Mouse (Mus musculus) forebrain, embryonic 10.5 days (tissue): ENCODE data around the gene Lgi1. TPM values are rescaled to one million over a fixed set of nuclear protein-coding genes. Genes with fewer than 3 reads are reported as not detected.
A peak's percentile ranks its signal among the peaks of the same experiment; 100 is the strongest.

Source experiments
- DNase-seq: peaks from one replicate; pipeline ENCODE4 v3.0.0-alpha.2; 2017; ENCODE audit warnings: low spot score; ENCODE audit errors: extremely low spot score
- H3K27ac ChIP-seq: fragments of 300-500 bp; sonication (generic); 2 replicates; pipeline ENCODE4 v1.5.1; 2016; ENCODE audit warnings: mild to moderate bottlenecking
- H3K27me3 ChIP-seq: fragments of 300-500 bp; sonication (generic); 2 replicates; pipeline ENCODE4 v1.6.1; 2016; ENCODE audit warnings: mild to moderate bottlenecking; ENCODE audit not compliant: poor library complexity, severe bottlenecking
- H3K36me3 ChIP-seq: fragments of 300-500 bp; sonication (generic); replicated peaks from 2 replicates; pipeline ENCODE4 v1.6.1; 2016; ENCODE audit warnings: mild to moderate bottlenecking, moderate library complexity
- H3K4me1 ChIP-seq: fragments of 300-500 bp; sonication (generic); 2 replicates; pipeline ENCODE4 v1.6.1; 2016
- H3K4me3 ChIP-seq: fragments of 300-500 bp; sonication (generic); 2 replicates; pipeline ENCODE4 v1.5.1; 2016; ENCODE audit warnings: mild to moderate bottlenecking, moderate library complexity
- H3K9me3 ChIP-seq: fragments of 300-500 bp; sonication (generic); 2 replicates; pipeline ENCODE4 v1.6.1; 2016; ENCODE audit warnings: mild to moderate bottlenecking, moderate library complexity
- WGBS: fragments of 180-500 bp; shearing (Covaris S2); methylation state at CpG from one replicate; pipeline ENCODE4 v1.1.7; 2016; 5-methylcytosine and 5-hydroxymethylcytosine counted together
- polyA plus RNA-seq: library from polyadenylated mRNA; unstranded; fragments of >200 nt; fragmentation: Nextera tagmentation; extraction: Ambion mirVana; gene quantifications from 2 replicates; pipeline ENCODE4 v1.2.1, GENCODE M21; 2016

The Lgi1 gene
- polyA plus RNA-seq, 1 experiment from 2014 or later: 0.63 TPM

- no peak overlapping the region for H3K4me3 ChIP-seq
- WGBS: 86% methylated on average over 3 of the region's 3 CpGs
Observed at GRCm38 (mm10) chr19:38336553-38336952, 72.2 kb downstream of the Lgi1 start.

DNA sequence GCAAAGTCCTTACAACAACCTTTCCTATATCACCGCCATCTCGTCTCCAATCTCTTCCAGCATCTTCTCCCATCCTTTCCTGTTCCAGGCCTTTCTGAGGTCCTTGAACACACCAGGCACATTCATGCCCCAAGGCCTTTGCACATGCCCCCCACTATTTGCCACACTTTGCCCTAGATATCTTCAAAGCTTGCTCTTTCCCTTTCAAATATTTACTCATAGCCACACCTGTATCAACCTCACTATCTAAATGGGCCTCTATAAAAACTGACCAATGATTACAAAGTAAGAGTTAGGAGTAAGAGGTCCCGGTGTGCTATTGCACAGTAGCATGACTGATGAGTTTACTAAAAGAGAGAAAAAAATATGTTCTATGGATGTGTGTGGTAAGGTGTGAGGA is 73.0 kb downstream of the Lgi1 start:
- Histone ChIP-seq H3K27ac (no peak overlapping the region), H3K36me3 (no peaks in the 10 kb centered on the region), H3K4me1 (peaks cover 12% of the 10 kb centered on the region), H3K27me3 (no peaks in the 10 kb centered on the region), H3K4me3 (no peak overlapping the region), H3K9me3 (no peaks in the 10 kb centered on the region; the same call in 1 of the 2 replicates)
- DNase-seq: no peak
- WGBS: 94% methylated on average over 3 of the region's 3 CpGs

More at GRCm38 (mm10) chr19:38336553-38336952, 72.2 kb downstream of the Lgi1 start:
- H3K27me3 ChIP-seq: no peaks in the 10 kb centered on the region
- H3K4me1 ChIP-seq: peaks cover 12% of the 10 kb centered on the region
- no peak for DNase-seq
- H3K9me3 ChIP-seq: no peaks in the 10 kb centered on the region
- no peaks in the 10 kb centered on the region for H3K36me3 ChIP-seq
- H3K27ac ChIP-seq: no peak overlapping the region

DNA sequence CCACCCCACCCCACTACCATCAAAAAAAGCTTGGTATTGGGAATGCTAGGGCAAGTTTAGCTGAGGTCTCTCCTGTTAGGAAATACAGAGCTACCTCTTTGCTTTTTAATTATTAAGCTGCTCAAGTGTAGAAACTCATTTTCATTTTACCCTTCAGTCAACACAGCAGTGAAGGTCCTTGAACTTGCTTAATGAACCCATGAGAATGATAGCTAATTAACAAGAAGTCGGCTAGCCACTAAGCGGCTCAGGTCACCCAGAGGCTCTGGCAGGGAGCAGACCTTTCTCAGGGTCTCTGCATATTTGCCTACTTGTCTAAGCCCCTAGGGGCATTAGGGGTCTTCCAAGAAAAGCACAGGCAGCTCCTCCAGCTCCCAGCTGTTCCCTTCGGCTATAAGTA is 75.4 kb downstream of the Lgi1 start:
- no peak for DNase-seq
- WGBS: 71% methylated on average over 3 of the region's 3 CpGs
- H3K9me3 ChIP-seq: no peaks in the 10 kb centered on the region; the same call in 1 of the 2 replicates
- H3K27me3 ChIP-seq: no peaks in the 10 kb centered on the region
- peaks cover 12% of the 10 kb centered on the region for H3K4me1 ChIP-seq
- no peak overlapping the region for H3K4me3 ChIP-seq
- H3K27ac ChIP-seq: no peak overlapping the region
- H3K36me3 ChIP-seq: no peaks in the 10 kb centered on the region

- Histone ChIP-seq H3K4me3 (no peak overlapping the region), H3K27ac (no peak overlapping the region), H3K36me3 (no peaks in the 10 kb centered on the region), H3K27me3 (peaks cover 15% of the 10 kb centered on the region; the same call in 1 of the 2 replicates), H3K9me3 (peaks cover 10% of the 10 kb centered on the region), H3K4me1 (peaks cover 18% of the 10 kb centered on the region)
- no peak for DNase-seq
- 78% methylated on average over 1 of the region's 1 CpGs for WGBS
Observed at GRCm38 (mm10) chr19:38343246-38343645, 78.9 kb downstream of the Lgi1 start.

DNA sequence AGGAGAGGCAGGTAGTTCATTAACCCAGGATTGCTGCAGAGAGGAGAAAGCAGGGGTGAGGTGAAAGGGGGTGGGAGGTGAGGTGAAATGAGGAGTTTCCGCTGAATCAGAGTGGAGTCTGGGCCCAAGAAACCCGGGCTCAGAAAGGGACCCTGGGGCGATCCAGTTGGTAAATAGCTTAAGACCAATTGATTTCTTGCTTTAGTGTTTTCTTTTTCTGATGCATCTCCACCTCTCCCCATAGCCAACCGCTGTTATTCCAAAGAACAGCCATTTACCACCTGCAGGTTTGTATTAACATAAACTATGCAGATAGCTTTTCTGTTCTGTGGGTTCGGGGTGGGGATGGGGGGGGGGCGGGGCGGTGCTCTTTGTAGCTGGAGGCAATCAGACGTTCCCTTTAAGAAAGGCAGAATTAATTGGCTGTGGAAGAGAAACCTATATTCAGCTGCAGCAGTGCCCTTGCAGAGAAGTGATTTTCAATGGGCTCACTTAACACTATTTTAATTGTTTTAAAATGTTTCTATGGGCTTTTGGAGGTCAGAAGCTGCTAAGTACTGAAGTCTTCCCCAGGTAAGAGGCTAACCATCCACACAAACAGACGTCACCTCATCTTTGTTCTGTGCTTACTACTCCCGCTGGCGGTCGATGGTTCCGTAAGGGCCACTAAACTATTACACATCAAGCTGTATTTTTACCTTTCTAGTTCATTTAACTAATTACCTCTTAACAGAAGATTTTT is 84.1 kb downstream of the Lgi1 start:
- H3K36me3 ChIP-seq: no peaks in the 10 kb centered on the region
- peaks cover 10% of the 10 kb centered on the region for H3K9me3 ChIP-seq
- H3K27ac ChIP-seq: no peak overlapping the region
- H3K27me3 ChIP-seq: peaks cover 49% of the 10 kb centered on the region
- peaks cover 14% of the 10 kb centered on the region for H3K4me1 ChIP-seq
- DNase-seq: peak; percentile 55
- WGBS: 23% methylated on average over 13 of the region's 13 CpGs
- H3K4me3 ChIP-seq: no peak overlapping the region; the same call in 1 of the 2 replicates

DNA sequence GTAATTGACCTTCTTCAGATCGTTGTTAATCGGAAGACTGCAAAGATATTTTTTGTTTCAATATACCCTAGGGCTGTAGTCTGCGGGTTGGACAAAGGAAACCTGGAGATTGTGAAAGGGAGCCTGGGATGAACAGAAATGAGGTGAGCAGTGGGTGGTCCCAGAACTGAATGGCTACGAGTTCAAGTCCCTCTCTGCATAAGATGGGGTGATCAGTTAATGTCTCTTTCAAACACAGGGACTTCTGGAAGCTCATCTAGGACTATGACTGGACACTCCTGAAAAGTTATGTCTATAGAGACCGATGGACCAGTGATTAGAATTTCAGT is 84.6 kb downstream of the Lgi1 start:
- Histone ChIP-seq H3K4me3 (no peak overlapping the region), H3K4me1 (peaks cover 14% of the 10 kb centered on the region), H3K27me3 (peaks cover 49% of the 10 kb centered on the region), H3K9me3 (peaks cover 10% of the 10 kb centered on the region), H3K27ac (no peak overlapping the region), H3K36me3 (no peaks in the 10 kb centered on the region)
- DNase-seq: no peak
- WGBS: 65% methylated on average over 5 of the region's 5 CpGs

GRCm38 (mm10) chr19:38351202-38351601 is 86.9 kb downstream of the Lgi1 start:
- Histone ChIP-seq H3K4me1 (peaks cover 14% of the 10 kb centered on the region), H3K36me3 (no peaks in the 10 kb centered on the region), H3K27me3 (peaks cover 49% of the 10 kb centered on the region), H3K9me3 (no peaks in the 10 kb centered on the region; the same call in 1 of the 2 replicates), H3K4me3 (no peak overlapping the region), H3K27ac (no peak overlapping the region)
- no peak for DNase-seq
- WGBS: 90% methylated on average over 2 of the region's 2 CpGs

GRCm38 (mm10) chr19:38351728-38352127 is 87.4 kb downstream of the Lgi1 start:
- Histone ChIP-seq H3K27me3 (peaks cover 45% of the 10 kb centered on the region), H3K4me1 (peaks cover 14% of the 10 kb centered on the region), H3K36me3 (no peaks in the 10 kb centered on the region), H3K4me3 (no peak overlapping the region), H3K9me3 (no peaks in the 10 kb centered on the region; the same call in 1 of the 2 replicates), H3K27ac (no peak overlapping the region)
- DNase-seq: no peak
- 89% methylated on average over 3 of the region's 3 CpGs for WGBS

- no peaks in the 10 kb centered on the region for H3K36me3 ChIP-seq
- H3K9me3 ChIP-seq: no peaks in the 10 kb centered on the region
- H3K4me1 ChIP-seq: peaks cover 14% of the 10 kb centered on the region
- no peak overlapping the region for H3K4me3 ChIP-seq
- H3K27ac ChIP-seq: no peak overlapping the region
- 51% methylated on average over 6 of the region's 6 CpGs for WGBS
- DNase-seq: peak; percentile 34
- H3K27me3 ChIP-seq: peaks cover 36% of the 10 kb centered on the region
Observed at GRCm38 (mm10) chr19:38352495-38353130, 88.3 kb downstream of the Lgi1 start.

DNA sequence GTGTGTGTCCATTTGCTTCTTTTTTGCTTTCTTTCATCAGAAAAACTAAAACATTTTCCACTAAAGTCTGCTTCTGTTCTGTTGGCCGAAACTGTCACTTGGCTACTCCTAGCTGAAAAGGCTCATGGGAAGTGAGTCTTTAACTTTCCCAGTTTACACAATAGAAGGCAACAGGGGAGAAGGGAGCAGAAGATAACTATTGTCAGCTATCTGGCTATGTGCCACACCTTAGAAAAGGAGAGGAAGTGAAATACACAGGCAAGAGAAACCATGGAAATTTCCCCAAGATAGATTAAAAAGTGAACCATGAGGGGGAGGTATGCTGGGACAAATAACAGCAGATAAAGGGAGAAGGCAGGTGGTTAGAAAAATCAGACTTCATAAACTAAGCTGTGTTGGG is 89.9 kb downstream of the Lgi1 start:
- H3K4me1 ChIP-seq: no peaks in the 10 kb centered on the region
- H3K27ac ChIP-seq: no peak overlapping the region
- DNase-seq: no peak
- no peak overlapping the region for H3K4me3 ChIP-seq
- no peaks in the 10 kb centered on the region for H3K9me3 ChIP-seq
- 98% methylated on average over 1 of the region's 1 CpGs for WGBS
- peaks cover 31% of the 10 kb centered on the region for H3K27me3 ChIP-seq
- no peaks in the 10 kb centered on the region for H3K36me3 ChIP-seq

- H3K9me3 ChIP-seq: no peaks in the 10 kb centered on the region
- no peaks in the 10 kb centered on the region for H3K36me3 ChIP-seq
- DNase-seq: no peak
- H3K27ac ChIP-seq: no peak overlapping the region
- no peaks in the 10 kb centered on the region for H3K4me1 ChIP-seq
- H3K27me3 ChIP-seq: peaks cover 25% of the 10 kb centered on the region
- H3K4me3 ChIP-seq: no peak overlapping the region
- WGBS: 67% methylated on average over 10 of the region's 10 CpGs
Observed at GRCm38 (mm10) chr19:38354819-38355360, 90.6 kb downstream of the Lgi1 start.

GRCm38 (mm10) chr19:38356211-38356828 is 92.0 kb downstream of the Lgi1 start:
- Histone ChIP-seq H3K27me3 (peaks cover 10% of the 10 kb centered on the region), H3K9me3 (no peaks in the 10 kb centered on the region), H3K36me3 (no peaks in the 10 kb centered on the region), H3K27ac (no peak overlapping the region), H3K4me1 (no peaks in the 10 kb centered on the region), H3K4me3 (no peak overlapping the region)
- WGBS: 85% methylated on average over 8 of the region's 8 CpGs
- no peak for DNase-seq
